Mouse (Mus musculus): ENCODE measurements around the gene Syna. TPM values are rescaled to one million over a fixed set of nuclear protein-coding genes. Genes with fewer than 3 reads are reported as not detected.

Gene Syna
- total and polyA plus RNA-seq, 2 experiments: not detected

DNA sequence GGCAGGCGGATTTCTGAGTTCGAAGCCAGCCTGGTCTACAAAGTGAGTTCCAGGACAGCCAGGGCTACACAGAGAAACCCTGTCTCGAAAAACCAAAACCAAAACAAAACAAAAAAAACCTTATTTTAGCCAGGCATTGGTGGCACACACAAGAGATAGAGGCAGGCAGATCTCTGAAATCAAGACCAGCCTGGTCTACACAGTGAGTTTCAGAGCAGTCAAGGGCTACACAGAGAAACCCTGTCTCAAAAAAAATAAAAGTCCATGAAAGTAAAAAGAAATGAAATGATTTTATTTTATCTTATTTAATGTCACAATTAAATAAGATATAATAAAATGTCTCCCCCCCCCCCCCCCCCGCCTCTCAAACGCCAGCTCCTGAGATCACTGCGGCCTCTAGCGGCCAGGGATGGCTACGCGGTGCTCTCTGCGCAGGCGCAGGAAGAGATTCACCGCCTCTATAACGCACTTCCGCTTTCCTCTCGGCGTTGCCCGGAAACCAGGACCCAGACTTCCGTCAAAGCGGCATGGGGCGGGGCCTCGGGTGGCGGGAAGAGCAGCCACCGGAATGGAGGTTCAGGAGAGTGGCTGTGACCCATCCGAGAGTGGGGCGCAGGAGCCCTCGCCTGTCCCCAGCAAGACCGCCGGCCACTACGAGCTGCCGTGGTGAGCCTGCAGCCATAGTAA is 22.4 kb upstream of the Syna start:
- WGBS: 7% methylated on average over 30 of the region's 30 CpGs
- H3K79me2 ChIP-seq (ENCODE audit: control insufficient read depth, insufficient read depth, low read length): no peaks in the 10 kb centered on the region; the same call in 1 of the 2 replicates
- peaks cover 2% of the 10 kb centered on the region for H3K4me1 ChIP-seq (ENCODE audit: control insufficient read depth, insufficient read depth, low read length)
- no peaks in the 10 kb centered on the region for H3K27me3 ChIP-seq (ENCODE audit: control insufficient read depth, insufficient read depth, low read length)
- H3K36me3 ChIP-seq (ENCODE audit: control insufficient read depth, insufficient read depth, low read length): no peaks in the 10 kb centered on the region
- peak overlapping the region; percentile 77 for H3K9ac ChIP-seq (ENCODE audit: low read depth, low read length)
- peak; percentile 82 for DNase-seq (ENCODE audit: extremely low read depth, low read depth, low spot score)
- TF ChIP-seq POLR2A (IDR thresholded peaks at IDR 0.05; ENCODE audit: extremely low read depth, insufficient read depth, low read length): 0 out of 2 replicates have a peak, but pooled peaks have one; percentile 34
- peak; percentile 83 for TF ChIP-seq CTCF (IDR thresholded peaks at IDR 0.05; ENCODE audit: low read depth, low read length)
- H3K4me3 ChIP-seq (ENCODE audit: insufficient read depth, low read depth, low read length): peak overlapping the region; percentile 69
- no peak overlapping the region for H3K27ac ChIP-seq (replicated peaks; ENCODE audit: insufficient read depth, low read depth, low read length)

DNA sequence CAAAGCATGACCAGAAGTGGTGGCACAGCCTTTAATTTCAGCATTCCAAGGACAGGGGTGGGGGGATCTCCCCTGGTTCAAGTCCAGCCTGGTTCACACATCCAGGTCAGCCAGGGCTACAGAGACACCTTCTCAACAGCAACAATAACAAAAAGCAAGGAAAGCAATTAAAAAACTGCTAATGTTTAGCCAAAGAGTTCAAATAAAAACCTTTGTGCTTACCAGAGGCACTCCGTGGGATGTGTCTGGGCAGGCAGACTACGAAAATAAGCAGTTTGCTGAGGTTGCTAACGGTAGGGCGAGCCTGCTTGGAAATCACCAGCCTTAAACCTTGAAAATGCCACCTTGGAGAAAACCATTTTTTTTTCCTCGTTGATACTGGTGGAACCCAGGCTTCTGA is 21.2 kb upstream of the Syna start, which contains the start of gene Rfc2:
Rfc2 (plus strand) TSS at position 221 of the 400 bp plus-strand sequence.
- H3K27ac ChIP-seq (replicated peaks; ENCODE audit: insufficient read depth, low read depth, low read length): no peak within 1 kb of the TSS

DNA sequence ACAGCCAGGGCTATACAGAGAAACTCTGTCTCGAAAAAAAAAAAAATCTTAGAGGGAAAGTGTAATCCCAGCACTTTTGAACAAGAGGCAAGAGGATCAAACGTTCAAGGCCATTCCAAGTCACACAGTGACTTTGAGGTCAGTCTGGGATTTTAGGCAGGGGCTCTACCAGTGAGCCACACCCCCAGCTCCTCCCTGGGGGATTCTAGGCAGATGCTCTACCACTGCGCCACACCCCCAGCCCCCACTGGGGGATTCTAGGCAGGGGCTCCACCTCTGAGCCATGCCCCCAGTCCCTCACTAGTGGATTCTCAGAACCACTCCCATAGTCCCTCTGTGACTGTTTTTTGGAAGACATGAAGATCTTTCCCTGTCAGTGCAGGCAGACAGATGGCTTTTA is 19.2 kb upstream of the Syna start:
- 66% methylated on average over 3 of the region's 3 CpGs for WGBS
- Histone ChIP-seq H3K79me2 (ENCODE audit: control insufficient read depth, insufficient read depth, low read length) (no peaks in the 10 kb centered on the region; the same call in 1 of the 2 replicates), H3K9ac (ENCODE audit: low read depth, low read length) (no peak overlapping the region), H3K27ac (replicated peaks; ENCODE audit: insufficient read depth, low read depth, low read length) (no peak overlapping the region), H3K36me3 (ENCODE audit: control insufficient read depth, insufficient read depth, low read length) (no peaks in the 10 kb centered on the region), H3K27me3 (ENCODE audit: control insufficient read depth, insufficient read depth, low read length) (no peaks in the 10 kb centered on the region), H3K4me3 (ENCODE audit: insufficient read depth, low read depth, low read length) (no peak overlapping the region), H3K4me1 (ENCODE audit: control insufficient read depth, insufficient read depth, low read length) (peaks cover 2% of the 10 kb centered on the region)
- DNase-seq (ENCODE audit: extremely low read depth, low read depth, low spot score): no peak
- no peak for TF ChIP-seq POLR2A (IDR thresholded peaks at IDR 0.05; ENCODE audit: extremely low read depth, insufficient read depth, low read length)
- TF ChIP-seq CTCF (IDR thresholded peaks at IDR 0.05; ENCODE audit: low read depth, low read length): no peak

More for the DNA sequence above, 21.2 kb upstream of the Syna start, which contains the start of gene Rfc2:
- Histone ChIP-seq H3K79me2 (ENCODE audit: control insufficient read depth, insufficient read depth, low read length) (no peaks in the 10 kb centered on the region; the same call in 1 of the 2 replicates), H3K36me3 (ENCODE audit: control insufficient read depth, insufficient read depth, low read length) (no peaks in the 10 kb centered on the region), H3K27me3 (ENCODE audit: control insufficient read depth, insufficient read depth, low read length) (no peaks in the 10 kb centered on the region), H3K4me1 (ENCODE audit: control insufficient read depth, insufficient read depth, low read length) (peaks cover 2% of the 10 kb centered on the region), H3K4me3 (ENCODE audit: insufficient read depth, low read depth, low read length) (no peak within 1 kb of the TSS), H3K9ac (ENCODE audit: low read depth, low read length) (no peak within 1 kb of the TSS)
- 86% methylated on average over 5 of the region's 5 CpGs for WGBS
- TF ChIP-seq CTCF (IDR thresholded peaks at IDR 0.05; ENCODE audit: low read depth, low read length) (no peak), POLR2A (IDR thresholded peaks at IDR 0.05; ENCODE audit: extremely low read depth, insufficient read depth, low read length) (no peak)
- DNase-seq (ENCODE audit: extremely low read depth, low read depth, low spot score): no peak

DNA sequence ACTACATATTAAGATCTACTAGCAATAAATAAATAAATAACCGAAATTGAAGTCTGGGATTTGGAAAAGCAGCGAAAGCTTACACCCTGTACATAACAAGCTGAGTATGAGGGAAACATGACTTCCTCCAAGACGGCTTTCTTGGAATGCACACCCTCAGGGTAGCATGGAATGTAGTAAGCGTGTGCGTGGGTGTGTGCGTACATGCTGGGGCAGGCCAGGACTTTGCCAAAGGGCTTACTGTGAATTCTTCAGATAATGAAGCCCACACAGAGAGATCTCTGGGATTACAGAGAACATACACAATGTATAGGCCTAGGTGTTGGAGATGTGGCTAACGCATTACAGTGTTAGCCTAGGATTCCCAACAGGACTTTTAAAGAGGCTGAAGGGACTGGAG is 17.6 kb upstream of the Syna start:
- H3K4me1 ChIP-seq (ENCODE audit: control insufficient read depth, insufficient read depth, low read length): no peaks in the 10 kb centered on the region
- H3K9ac ChIP-seq (ENCODE audit: low read depth, low read length): no peak overlapping the region
- no peaks in the 10 kb centered on the region for H3K36me3 ChIP-seq (ENCODE audit: control insufficient read depth, insufficient read depth, low read length)
- DNase-seq (ENCODE audit: extremely low read depth, low read depth, low spot score): no peak
- H3K4me3 ChIP-seq (ENCODE audit: insufficient read depth, low read depth, low read length): no peak overlapping the region
- no peaks in the 10 kb centered on the region for H3K27me3 ChIP-seq (ENCODE audit: control insufficient read depth, insufficient read depth, low read length)
- no peak overlapping the region for H3K27ac ChIP-seq (replicated peaks; ENCODE audit: insufficient read depth, low read depth, low read length)
- no peaks in the 10 kb centered on the region for H3K79me2 ChIP-seq (ENCODE audit: control insufficient read depth, insufficient read depth, low read length)
- 91% methylated on average over 7 of the region's 7 CpGs for WGBS
- TF ChIP-seq CTCF (IDR thresholded peaks at IDR 0.05; ENCODE audit: low read depth, low read length): no peak
- no peak for TF ChIP-seq POLR2A (IDR thresholded peaks at IDR 0.05; ENCODE audit: extremely low read depth, insufficient read depth, low read length)

DNA sequence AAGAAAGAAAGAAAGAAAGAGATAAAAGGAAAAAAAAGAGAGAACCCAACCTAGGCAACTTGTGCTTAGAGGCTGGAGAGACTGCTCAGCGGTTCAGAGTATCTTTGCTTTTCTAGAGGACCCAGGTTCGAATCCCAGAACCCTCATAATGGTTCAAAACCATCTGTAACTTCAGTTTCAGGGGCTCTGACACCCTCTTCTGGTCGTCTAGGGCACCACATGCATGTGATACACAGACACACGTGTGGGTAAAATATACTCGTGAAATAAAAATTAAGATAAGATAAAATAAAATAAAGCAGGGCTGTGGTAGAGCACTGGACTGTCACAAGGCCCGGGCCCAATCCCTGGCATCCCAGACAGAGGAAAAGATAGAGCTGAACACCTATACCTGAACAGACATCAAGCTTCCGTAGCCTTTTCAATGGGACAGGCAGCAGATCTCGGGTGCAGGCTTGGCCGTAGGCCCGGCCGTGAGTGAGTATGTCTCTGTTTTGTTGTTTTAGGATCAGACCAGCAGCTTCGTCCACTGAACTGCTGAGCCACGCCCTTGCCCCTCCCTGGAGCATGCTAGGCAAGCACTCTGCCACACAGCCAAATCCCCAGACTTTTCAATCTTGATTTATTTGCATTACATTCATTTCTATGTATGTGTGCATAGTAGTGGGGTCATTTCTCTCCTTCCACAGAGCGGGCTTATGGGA is 16.7 kb upstream of the Syna start:
- H3K36me3 ChIP-seq (ENCODE audit: control insufficient read depth, insufficient read depth, low read length): no peaks in the 10 kb centered on the region
- no peaks in the 10 kb centered on the region for H3K79me2 ChIP-seq (ENCODE audit: control insufficient read depth, insufficient read depth, low read length)
- TF ChIP-seq POLR2A (IDR thresholded peaks at IDR 0.05; ENCODE audit: extremely low read depth, insufficient read depth, low read length): no peak
- TF ChIP-seq CTCF (IDR thresholded peaks at IDR 0.05; ENCODE audit: low read depth, low read length): no peak
- H3K4me3 ChIP-seq (ENCODE audit: insufficient read depth, low read depth, low read length): no peak overlapping the region
- no peak overlapping the region for H3K9ac ChIP-seq (ENCODE audit: low read depth, low read length)
- DNase-seq (ENCODE audit: extremely low read depth, low read depth, low spot score): no peak
- 89% methylated on average over 14 of the region's 14 CpGs for WGBS
- H3K27ac ChIP-seq (replicated peaks; ENCODE audit: insufficient read depth, low read depth, low read length): no peak overlapping the region
- no peaks in the 10 kb centered on the region for H3K27me3 ChIP-seq (ENCODE audit: control insufficient read depth, insufficient read depth, low read length)
- peaks cover 4% of the 10 kb centered on the region; the same call in 1 of the 2 replicates for H3K4me1 ChIP-seq (ENCODE audit: control insufficient read depth, insufficient read depth, low read length)

All from liver, adult 2 months (tissue).